Mouse (Mus musculus) embryonic facial prominence, embryonic 14.5 days (tissue): ENCODE data around the gene Ptms. TPM values are rescaled to one million over a fixed set of nuclear protein-coding genes. Genes with fewer than 3 reads are reported as not detected.

Experiments
- ATAC-seq: fragments of 200-750 bp; cut with Nextera tagmentation; 2 replicates; pipeline ENCODE4 v1.8.0; 2017; ENCODE audit warnings: low read depth, moderate number of reproducible peaks, moderate TSS enrichment
- DNase-seq: peaks from one replicate; pipeline ENCODE4 v3.0.0-alpha.2; 2015; ENCODE audit warnings: low spot score
- H3K27ac ChIP-seq: fragments of 300-500 bp; sonication (generic); replicated peaks from 2 replicates; pipeline ENCODE4 v1.5.1; 2014; ENCODE audit warnings: low read depth, mild to moderate bottlenecking, low read length, moderate library complexity
- H3K27me3 ChIP-seq: fragments of 300-500 bp; sonication (generic); replicated peaks from 2 replicates; pipeline ENCODE4 v1.6.1; 2014; ENCODE audit warnings: low read length; ENCODE audit not compliant: control insufficient read depth, insufficient read depth
- H3K36me3 ChIP-seq: fragments of 300-500 bp; sonication (generic); 2 replicates; pipeline ENCODE4 v1.6.1; 2014; ENCODE audit warnings: low read length, mixed read lengths; ENCODE audit not compliant: control insufficient read depth, insufficient read depth
- H3K4me1 ChIP-seq: fragments of 300-500 bp; sonication (generic); 2 replicates; pipeline ENCODE4 v1.6.1; 2014; ENCODE audit warnings: antibody characterized with exemption, low read length; ENCODE audit not compliant: control insufficient read depth, insufficient read depth
- H3K4me2 ChIP-seq: fragments of 300-500 bp; sonication (generic); 2 replicates; pipeline ENCODE4 v1.6.1; 2014; ENCODE audit warnings: low read depth, mild to moderate bottlenecking, low read length, moderate library complexity, mixed read lengths
- H3K4me3 ChIP-seq: fragments of 300-500 bp; sonication (generic); 2 replicates; pipeline ENCODE4 v1.5.1; 2014; ENCODE audit warnings: low read depth, mild to moderate bottlenecking, low read length
- H3K9ac ChIP-seq: fragments of 300-500 bp; sonication (generic); 2 replicates; pipeline ENCODE4 v1.6.1; 2014; ENCODE audit warnings: low read depth, mild to moderate bottlenecking, low read length, moderate library complexity, mixed read lengths
- H3K9me3 ChIP-seq: fragments of 300-500 bp; sonication (generic); 2 replicates; pipeline ENCODE4 v1.6.1; 2016; ENCODE audit warnings: low read length; ENCODE audit not compliant: control insufficient read depth
- WGBS: fragments of 180-500 bp; shearing (Covaris S2); extraction: QIAGEN DNeasy Blood & Tissue Kit; methylation state at CpG from one replicate; pipeline ENCODE4 v1.1.7; 2014; 5-methylcytosine and 5-hydroxymethylcytosine counted together
- polyA plus RNA-seq: library from polyadenylated mRNA; unstranded; fragments of >200 nt; fragmentation: Nextera tagmentation; extraction: Ambion mirVana; gene quantifications from 2 replicates; pipeline ENCODE4 v1.2.1, GENCODE M21; 2014

The Ptms gene
- polyA plus RNA-seq, 1 experiment from 2014 or later = 255 TPM

DNA sequence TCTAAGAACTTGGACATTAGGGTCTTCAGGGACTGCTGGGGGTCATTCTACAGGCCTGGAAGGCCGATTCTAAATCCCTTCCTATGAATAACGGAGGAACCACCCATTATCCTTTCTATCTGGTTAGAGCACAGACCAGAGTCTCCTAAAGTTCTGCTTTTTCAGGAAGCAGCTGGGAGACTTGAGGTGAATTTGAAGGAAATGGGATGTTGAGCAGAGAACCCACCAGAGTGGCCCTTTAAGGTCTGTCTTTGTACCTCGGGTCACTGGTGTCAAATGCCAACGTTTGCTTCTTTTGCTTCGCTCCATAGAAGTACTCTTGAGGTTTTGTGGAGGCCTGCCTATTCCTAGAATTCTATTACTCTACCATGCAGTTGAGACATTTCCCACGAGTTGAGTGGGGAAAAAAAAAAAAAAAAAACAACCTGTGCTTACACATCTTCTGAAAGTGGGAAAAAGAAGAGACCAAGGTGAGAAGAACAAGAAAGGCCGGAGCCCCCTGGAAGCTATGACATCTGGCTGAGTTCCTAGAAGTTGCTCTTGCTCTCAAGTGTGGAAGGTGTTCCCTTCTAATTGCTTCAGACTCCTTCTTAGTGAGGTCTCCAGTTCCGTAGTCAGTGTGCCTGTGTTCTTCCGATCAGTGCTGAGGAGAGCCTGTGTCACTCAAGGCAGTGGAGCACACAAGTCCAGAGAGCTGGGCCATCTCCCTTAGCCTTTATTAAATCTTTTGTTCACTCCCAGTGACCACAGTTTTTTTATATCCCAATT is 599 bp upstream of the Ptms start:
- ATAC-seq = no peak
- H3K9me3 ChIP-seq = no peaks in the 10 kb centered on the region
- peak overlapping the region; percentile 99 for H3K4me2 ChIP-seq
- peak overlapping the region; percentile 46 for H3K9ac ChIP-seq
- WGBS = 19% methylated on average over 9 of the region's 9 CpGs
- peak overlapping the region; percentile 100 for H3K27ac ChIP-seq
- no peak for DNase-seq
- H3K27me3 ChIP-seq = no peaks in the 10 kb centered on the region
- no peaks in the 10 kb centered on the region for H3K36me3 ChIP-seq
- peaks cover 39% of the 10 kb centered on the region for H3K4me1 ChIP-seq
- peak overlapping the region; percentile 28 for H3K4me3 ChIP-seq

DNA sequence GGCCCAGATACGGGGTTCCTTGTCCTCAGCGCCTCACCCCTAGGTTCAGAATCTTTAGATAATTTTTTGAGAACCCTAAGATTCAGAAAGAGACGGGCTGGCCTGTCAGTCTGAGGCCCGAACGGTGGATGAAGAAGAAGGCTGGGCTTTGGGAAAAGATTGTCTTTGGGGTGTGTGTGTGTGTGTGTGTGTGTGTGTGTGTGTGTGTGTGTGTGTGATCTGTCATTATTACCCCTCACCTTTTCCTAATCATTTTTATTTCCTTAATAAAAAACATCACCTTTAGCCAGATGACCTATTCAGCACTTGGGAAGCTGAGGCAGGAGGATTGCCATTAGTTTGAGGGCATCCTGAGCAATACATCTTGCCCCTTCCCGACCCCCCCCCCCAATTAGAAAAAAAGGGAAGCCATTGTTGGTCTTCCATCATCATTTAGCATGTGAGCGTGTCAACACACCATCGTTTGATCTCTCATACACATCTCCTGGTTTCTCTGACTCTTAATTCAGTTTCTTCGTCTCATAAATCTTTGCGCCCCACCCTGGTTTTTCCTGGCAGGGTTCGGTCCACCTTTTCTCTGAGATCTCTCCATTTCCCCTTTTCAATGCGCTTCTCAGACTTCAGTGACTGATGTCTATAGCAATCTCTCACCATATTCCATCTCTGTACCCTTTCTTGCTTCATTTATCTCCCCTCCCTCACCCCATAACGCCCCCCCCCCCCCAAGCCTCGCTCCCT is 844 bp downstream of the Ptms start:
- peak overlapping the region; percentile 100 for H3K27ac ChIP-seq
- H3K9me3 ChIP-seq = no peaks in the 10 kb centered on the region
- DNase-seq = no peak
- peak overlapping the region; percentile 99 for H3K4me2 ChIP-seq
- H3K9ac ChIP-seq = peak overlapping the region; percentile 39; the same call in 1 of the 2 replicates
- no peaks in the 10 kb centered on the region for H3K27me3 ChIP-seq
- peaks cover 42% of the 10 kb centered on the region for H3K4me1 ChIP-seq
- no peak for ATAC-seq
- peaks cover 9% of the 10 kb centered on the region for H3K36me3 ChIP-seq
- 23% methylated on average over 13 of the region's 14 CpGs for WGBS
- H3K4me3 ChIP-seq = peak overlapping the region; percentile 93

DNA sequence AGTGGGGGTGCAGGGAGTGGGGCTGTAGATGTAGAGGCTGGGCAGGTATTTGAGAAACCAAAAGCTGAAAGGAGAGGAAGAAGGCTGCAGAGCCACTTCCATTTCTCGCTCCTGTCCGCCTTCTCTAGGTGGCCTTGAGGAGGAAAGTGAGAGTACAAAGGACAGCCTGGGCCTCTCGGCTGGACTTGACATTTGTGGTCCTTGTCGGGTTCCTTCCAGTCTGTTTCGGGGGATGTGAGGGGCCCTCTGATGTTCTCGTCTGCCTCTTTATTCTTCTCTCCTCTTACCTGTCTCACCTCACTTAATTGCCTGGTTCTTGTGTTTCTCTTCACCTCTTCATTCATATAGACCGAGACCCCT is 1.6 kb downstream of the Ptms start:
- H3K9ac ChIP-seq = peak overlapping the region; percentile 99
- H3K27me3 ChIP-seq = no peaks in the 10 kb centered on the region
- ATAC-seq (no peak), DNase-seq (no peak)
- WGBS = 7% methylated on average over 7 of the region's 7 CpGs
- H3K4me1 ChIP-seq = peaks cover 42% of the 10 kb centered on the region
- peak overlapping the region; percentile 93 for H3K4me3 ChIP-seq
- H3K36me3 ChIP-seq = peaks cover 17% of the 10 kb centered on the region
- H3K27ac ChIP-seq = peak overlapping the region; percentile 100
- H3K9me3 ChIP-seq = no peaks in the 10 kb centered on the region
- peak overlapping the region; percentile 99 for H3K4me2 ChIP-seq

DNA sequence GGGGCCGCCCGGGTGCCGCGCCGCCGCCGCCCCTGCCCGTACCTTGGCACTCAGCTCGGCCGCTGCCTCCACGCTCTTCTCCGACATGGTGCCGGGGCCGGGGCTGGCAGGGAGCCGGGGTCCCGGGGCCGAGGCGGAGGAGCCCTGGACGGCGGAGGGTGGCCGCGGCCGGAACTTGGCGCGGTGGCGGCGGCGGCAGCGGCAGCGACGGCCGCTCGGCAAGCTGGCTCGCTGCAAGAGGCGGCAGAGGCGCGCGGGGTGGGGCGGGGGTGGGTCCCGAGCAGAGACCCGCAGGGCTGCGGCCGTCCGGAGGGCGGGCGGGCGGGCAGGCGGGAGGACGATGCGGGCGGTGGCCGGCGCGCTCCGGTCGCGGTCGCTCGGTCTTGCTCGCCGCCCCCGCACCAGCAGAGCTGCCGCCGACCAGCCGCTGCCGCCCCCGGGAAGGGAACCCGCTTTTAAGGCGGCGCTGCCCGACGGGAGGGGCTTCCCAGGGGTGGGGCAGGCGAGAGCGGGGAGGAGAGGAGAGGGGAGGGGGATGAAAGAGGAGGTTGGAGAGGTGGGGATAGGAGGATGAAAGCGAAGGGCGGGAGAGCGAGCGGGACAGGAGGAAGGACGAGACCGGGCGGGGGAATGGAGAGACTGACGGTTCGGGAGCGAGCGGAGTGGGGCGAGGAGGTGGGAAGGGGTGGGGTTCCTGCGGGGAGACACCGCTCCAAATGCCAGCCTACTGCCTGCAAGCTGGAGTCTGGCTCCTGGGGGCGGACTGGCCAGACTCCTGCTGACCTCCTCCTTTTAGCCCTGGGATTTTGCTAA is 2.2 kb downstream of the Ptms start:
- under 1% methylated on average over 33 of the region's 89 CpGs for WGBS
- H3K4me1 ChIP-seq = peaks cover 42% of the 10 kb centered on the region

DNA sequence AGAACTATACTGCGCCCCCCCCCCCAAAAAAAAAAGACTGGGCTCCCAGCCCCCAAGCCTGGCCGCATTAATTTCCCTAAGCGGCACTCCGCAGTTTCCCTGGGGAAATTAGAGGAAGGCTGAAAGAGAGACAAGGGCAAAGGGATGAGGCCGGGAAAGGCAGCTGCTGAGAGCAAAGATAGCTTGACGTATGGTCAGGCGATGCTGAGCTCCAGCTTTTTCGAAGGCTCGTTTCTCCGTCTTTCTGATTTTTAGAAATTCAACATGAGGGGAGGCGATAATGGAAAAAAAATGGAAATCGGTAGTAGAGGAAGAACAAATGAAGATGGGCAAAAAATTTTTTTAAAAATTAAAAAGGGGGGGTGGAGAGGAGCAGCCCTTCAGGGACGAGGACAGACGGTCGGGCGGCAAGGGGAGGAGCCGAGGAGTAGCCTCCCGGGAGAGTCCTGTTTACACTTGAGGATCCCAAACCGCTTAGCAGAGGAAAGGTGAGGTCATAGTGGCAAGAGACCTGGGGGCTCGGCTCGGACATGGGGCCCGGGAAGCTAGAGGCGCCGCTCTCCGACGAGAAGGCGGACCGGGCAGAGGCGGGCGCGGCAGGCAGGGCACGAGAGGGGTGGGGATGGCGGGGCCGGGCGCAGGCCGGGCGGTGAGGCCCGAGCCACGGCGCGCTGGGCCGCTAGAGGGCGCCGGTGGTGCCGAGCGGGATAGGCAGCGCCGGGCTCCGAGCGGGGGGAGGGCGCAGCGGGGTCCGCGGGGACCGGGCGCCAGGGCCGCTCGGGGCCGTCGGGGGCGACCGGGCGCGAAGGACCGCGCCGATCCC is 3.0 kb downstream of the Ptms start:
- H3K9me3 ChIP-seq = no peaks in the 10 kb centered on the region
- peaks cover 42% of the 10 kb centered on the region for H3K4me1 ChIP-seq
- peak overlapping the region; percentile 100 for H3K27ac ChIP-seq
- peaks cover 27% of the 10 kb centered on the region for H3K36me3 ChIP-seq
- peak; percentile 88 for DNase-seq
- H3K4me2 ChIP-seq = peak overlapping the region; percentile 99
- peak overlapping the region; percentile 93 for H3K4me3 ChIP-seq
- no peaks in the 10 kb centered on the region for H3K27me3 ChIP-seq
- under 1% methylated on average over 31 of the region's 67 CpGs for WGBS
- peak; percentile 72 for ATAC-seq
- H3K9ac ChIP-seq = peak overlapping the region; percentile 99

More for the DNA sequence above, 2.2 kb downstream of the Ptms start:
- peak overlapping the region; percentile 93 for H3K4me3 ChIP-seq
- H3K27ac ChIP-seq = peak overlapping the region; percentile 100
- H3K4me2 ChIP-seq = peak overlapping the region; percentile 99
- peak overlapping the region; percentile 99 for H3K9ac ChIP-seq
- peak; percentile 98 for DNase-seq
- peaks cover 23% of the 10 kb centered on the region for H3K36me3 ChIP-seq
- no peaks in the 10 kb centered on the region for H3K27me3 ChIP-seq
- no peaks in the 10 kb centered on the region for H3K9me3 ChIP-seq
- ATAC-seq = peak; percentile 70

DNA sequence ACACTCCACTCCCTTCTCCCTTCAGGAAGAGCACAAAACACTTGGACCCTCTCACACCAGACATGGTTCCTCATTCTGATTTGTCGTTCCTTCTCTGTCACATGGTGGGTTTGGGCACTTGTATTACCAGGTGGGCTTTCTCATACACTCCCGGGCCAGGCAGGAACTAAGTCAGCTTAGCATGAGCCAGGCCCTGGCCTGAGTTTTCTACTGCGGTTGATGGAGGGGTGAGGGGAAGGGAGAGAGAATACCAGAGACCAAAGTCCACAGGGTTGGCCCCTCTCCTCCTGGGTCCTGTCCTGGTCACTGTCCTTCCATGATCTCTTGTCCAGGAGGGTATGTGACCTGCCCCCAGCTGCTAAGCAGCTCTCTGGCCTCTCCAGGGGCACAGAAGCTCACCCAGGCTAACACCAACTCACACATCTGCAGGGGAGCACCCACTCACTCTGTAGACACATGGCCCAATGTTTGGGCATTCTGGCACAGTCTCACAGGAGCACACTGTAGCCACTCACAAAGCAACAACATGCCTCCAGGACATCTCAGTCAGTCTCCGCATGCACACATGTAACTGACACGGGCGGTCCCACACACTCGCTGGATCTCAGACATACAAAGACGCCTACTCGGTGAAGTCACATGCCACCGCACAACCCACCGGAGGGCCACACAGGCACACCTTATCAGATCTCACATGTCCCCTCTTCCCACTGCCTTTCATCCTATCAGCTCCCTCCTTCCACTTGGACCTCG is 3.8 kb downstream of the Ptms start:
- DNase-seq (peak; percentile 50), ATAC-seq (no peak)
- Histone ChIP-seq H3K27ac (peak overlapping the region; percentile 100), H3K4me3 (peak overlapping the region; percentile 93), H3K9ac (peak overlapping the region; percentile 99), H3K36me3 (peaks cover 27% of the 10 kb centered on the region), H3K9me3 (no peaks in the 10 kb centered on the region), H3K4me1 (peaks cover 36% of the 10 kb centered on the region), H3K27me3 (no peaks in the 10 kb centered on the region), H3K4me2 (peak overlapping the region; percentile 99)
- 5% methylated on average over 12 of the region's 12 CpGs for WGBS

DNA sequence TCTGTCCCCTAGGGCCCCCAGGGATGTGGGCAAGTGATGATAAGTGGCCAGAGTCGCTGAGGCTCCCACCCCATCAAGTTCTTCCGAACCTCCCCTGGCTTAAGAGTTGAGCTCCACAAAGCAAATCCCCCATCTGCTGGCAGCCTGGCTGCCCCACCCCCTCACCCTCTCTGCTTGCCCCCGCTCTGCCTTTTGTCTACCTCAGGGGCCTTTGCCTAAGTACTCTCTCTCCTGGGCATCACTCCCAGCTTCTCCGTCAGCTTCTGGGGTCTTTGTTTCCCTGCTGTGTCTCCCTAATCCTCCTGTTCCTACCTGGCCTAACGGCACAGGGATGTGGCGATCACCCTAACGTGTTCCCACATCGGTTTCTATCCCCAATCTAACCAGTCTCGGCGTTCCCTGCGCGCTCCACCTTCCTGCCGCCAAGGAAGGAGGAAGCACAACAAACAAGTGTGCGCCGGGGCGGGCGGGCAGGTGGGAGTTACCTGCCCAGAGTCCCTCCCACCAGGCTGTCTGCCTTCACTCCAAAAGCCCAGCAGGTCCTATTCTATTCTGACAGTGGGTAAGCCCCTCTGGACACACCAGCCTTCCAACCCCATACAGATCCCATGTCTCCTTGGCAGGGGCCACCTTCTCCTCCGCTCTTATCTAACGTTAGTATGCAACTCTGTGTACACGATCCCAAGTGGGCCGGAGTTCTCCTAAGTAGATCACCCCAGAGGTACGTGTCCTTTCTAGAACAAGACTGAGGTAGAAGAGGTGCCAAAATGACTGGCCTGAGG is 4.6 kb downstream of the Ptms start:
- DNase-seq = peak; percentile 50
- 15% methylated on average over 22 of the region's 22 CpGs for WGBS
- no peaks in the 10 kb centered on the region for H3K9me3 ChIP-seq

More for the DNA sequence above, 4.6 kb downstream of the Ptms start:
- ATAC-seq = no peak
- H3K9ac ChIP-seq = peak overlapping the region; percentile 99
- peaks cover 27% of the 10 kb centered on the region for H3K36me3 ChIP-seq
- H3K27me3 ChIP-seq = no peaks in the 10 kb centered on the region
- H3K27ac ChIP-seq = peak overlapping the region; percentile 100; the same call in 1 of the 2 replicates
- H3K4me2 ChIP-seq = peak overlapping the region; percentile 99
- H3K4me1 ChIP-seq = peaks cover 28% of the 10 kb centered on the region
- peak overlapping the region; percentile 93 for H3K4me3 ChIP-seq
